Mouse (Mus musculus): ENCODE data around the gene Kat6b. TPM values are rescaled to one million over a fixed set of nuclear protein-coding genes. Genes with fewer than 3 reads are reported as not detected.
A peak's percentile ranks its signal among the peaks of the same experiment; 100 is the strongest.
"Not testable (repeated sequence)": the region's sequence is repeated elsewhere in the genome, so short reads cannot be mapped to it uniquely, and the experiment has no call there.

The Kat6b gene
- polyA plus RNA-seq, 1 experiment, result 9.5 TPM

- no peak overlapping the region for H3K27ac ChIP-seq (ENCODE audit: insufficient read depth, low read depth, low read length)
These were observed 18.8 kb upstream of the Kat6b start for GRCm38 (mm10) chr14:21462398-21462797.

GRCm38 (mm10) chr14:21463117-21463712 is 18.0 kb upstream of the Kat6b start:
- TF ChIP-seq CTCF (conservative IDR thresholded peaks at IDR 0.05; ENCODE audit: insufficient read depth, insufficient read length, low read depth, low read length), result no peak
- no peak for TF ChIP-seq POLR2A (IDR thresholded peaks at IDR 0.05; ENCODE audit: low read depth, low read length)

More at GRCm38 (mm10) chr14:21462398-21462797, 18.8 kb upstream of the Kat6b start:
- no peaks in the 10 kb centered on the region for H3K36me3 ChIP-seq (ENCODE audit: control insufficient read depth, insufficient read depth, low read length)
- TF ChIP-seq POLR2A (IDR thresholded peaks at IDR 0.05; ENCODE audit: low read depth, low read length) (no peak), CTCF (conservative IDR thresholded peaks at IDR 0.05; ENCODE audit: insufficient read depth, insufficient read length, low read depth, low read length) (no peak)
- H3K27me3 ChIP-seq (replicated peaks; ENCODE audit: control insufficient read depth, insufficient read depth, low read length), result no peaks in the 10 kb centered on the region
- H3K4me1 ChIP-seq (ENCODE audit: control insufficient read depth, insufficient read depth, low read length), result no peaks in the 10 kb centered on the region
- H3K4me3 ChIP-seq (ENCODE audit: insufficient read depth, low read depth, low read length), result no peak overlapping the region
- DNase-seq, result no peak
- 63% methylated on average over 3 of the region's 3 CpGs for WGBS

GRCm38 (mm10) chr14:21470386-21470785 is 10.8 kb upstream of the Kat6b start:
- 77% methylated on average over 5 of the region's 5 CpGs for WGBS
- Histone ChIP-seq H3K4me1 (ENCODE audit: control insufficient read depth, insufficient read depth, low read length) (no peaks in the 10 kb centered on the region), H3K27me3 (replicated peaks; ENCODE audit: control insufficient read depth, insufficient read depth, low read length) (no peaks in the 10 kb centered on the region), H3K27ac (ENCODE audit: insufficient read depth, low read depth, low read length) (no peak overlapping the region), H3K4me3 (ENCODE audit: insufficient read depth, low read depth, low read length) (no peak overlapping the region), H3K36me3 (ENCODE audit: control insufficient read depth, insufficient read depth, low read length) (no peaks in the 10 kb centered on the region)
- TF ChIP-seq CTCF (conservative IDR thresholded peaks at IDR 0.05; ENCODE audit: insufficient read depth, insufficient read length, low read depth, low read length), result no peak
- no peak for TF ChIP-seq POLR2A (IDR thresholded peaks at IDR 0.05; ENCODE audit: low read depth, low read length)
- DNase-seq, result no peak

More at GRCm38 (mm10) chr14:21463117-21463712, 18.0 kb upstream of the Kat6b start:
- no peak overlapping the region for H3K4me3 ChIP-seq (ENCODE audit: insufficient read depth, low read depth, low read length)
- no peaks in the 10 kb centered on the region for H3K4me1 ChIP-seq (ENCODE audit: control insufficient read depth, insufficient read depth, low read length)
- 77% methylated on average over 9 of the region's 9 CpGs for WGBS
- H3K36me3 ChIP-seq (ENCODE audit: control insufficient read depth, insufficient read depth, low read length), result no peaks in the 10 kb centered on the region
- H3K27me3 ChIP-seq (replicated peaks; ENCODE audit: control insufficient read depth, insufficient read depth, low read length), result no peaks in the 10 kb centered on the region
- H3K27ac ChIP-seq (ENCODE audit: insufficient read depth, low read depth, low read length), result no peak overlapping the region
- DNase-seq, result no peak

GRCm38 (mm10) chr14:21471975-21472374 is 9.3 kb upstream of the Kat6b start:
- DNase-seq, result no peak
- TF ChIP-seq CTCF (conservative IDR thresholded peaks at IDR 0.05; ENCODE audit: insufficient read depth, insufficient read length, low read depth, low read length) (no peak), POLR2A (IDR thresholded peaks at IDR 0.05; ENCODE audit: low read depth, low read length) (no peak)
- no peak overlapping the region for H3K4me3 ChIP-seq (ENCODE audit: insufficient read depth, low read depth, low read length)
- no peaks in the 10 kb centered on the region for H3K27me3 ChIP-seq (replicated peaks; ENCODE audit: control insufficient read depth, insufficient read depth, low read length)
- H3K27ac ChIP-seq (ENCODE audit: insufficient read depth, low read depth, low read length), result no peak overlapping the region
- H3K4me1 ChIP-seq (ENCODE audit: control insufficient read depth, insufficient read depth, low read length), result no peaks in the 10 kb centered on the region
- 85% methylated on average over 2 of the region's 2 CpGs for WGBS
- H3K36me3 ChIP-seq (ENCODE audit: control insufficient read depth, insufficient read depth, low read length), result no peaks in the 10 kb centered on the region

- H3K27ac ChIP-seq (ENCODE audit: insufficient read depth, low read depth, low read length); H3K36me3 ChIP-seq (ENCODE audit: control insufficient read depth, insufficient read depth, low read length); H3K4me3 ChIP-seq (ENCODE audit: insufficient read depth, low read depth, low read length); H3K27me3 ChIP-seq (replicated peaks; ENCODE audit: control insufficient read depth, insufficient read depth, low read length); H3K4me1 ChIP-seq (ENCODE audit: control insufficient read depth, insufficient read depth, low read length): not testable (repeated sequence)
- 84% methylated on average over 4 of the region's 4 CpGs for WGBS
- DNase-seq, result peak; percentile 25
These were observed 6.6 kb upstream of the Kat6b start for GRCm38 (mm10) chr14:21474593-21475132.

GRCm38 (mm10) chr14:21477181-21477580 is 4.1 kb upstream of the Kat6b start:
- H3K27me3 ChIP-seq (replicated peaks; ENCODE audit: control insufficient read depth, insufficient read depth, low read length), result no peaks in the 10 kb centered on the region
- DNase-seq, result peak; percentile 72
- H3K4me3 ChIP-seq (ENCODE audit: insufficient read depth, low read depth, low read length), result no peak overlapping the region
- no peak overlapping the region for H3K27ac ChIP-seq (ENCODE audit: insufficient read depth, low read depth, low read length)
- WGBS, result 89% methylated on average over 2 of the region's 2 CpGs
- no peaks in the 10 kb centered on the region for H3K36me3 ChIP-seq (ENCODE audit: control insufficient read depth, insufficient read depth, low read length)
- no peaks in the 10 kb centered on the region for H3K4me1 ChIP-seq (ENCODE audit: control insufficient read depth, insufficient read depth, low read length)
- no peak for TF ChIP-seq POLR2A (IDR thresholded peaks at IDR 0.05; ENCODE audit: low read depth, low read length)
- TF ChIP-seq CTCF (conservative IDR thresholded peaks at IDR 0.05; ENCODE audit: insufficient read depth, insufficient read length, low read depth, low read length), result no peak

GRCm38 (mm10) chr14:21479566-21479965 is 1.7 kb upstream of the Kat6b start:
- no peak for DNase-seq
- no peaks in the 10 kb centered on the region for H3K27me3 ChIP-seq (replicated peaks; ENCODE audit: control insufficient read depth, insufficient read depth, low read length)
- H3K4me1 ChIP-seq (ENCODE audit: control insufficient read depth, insufficient read depth, low read length), result no peaks in the 10 kb centered on the region
- no peak overlapping the region for H3K27ac ChIP-seq (ENCODE audit: insufficient read depth, low read depth, low read length)
- no peaks in the 10 kb centered on the region for H3K36me3 ChIP-seq (ENCODE audit: control insufficient read depth, insufficient read depth, low read length)
- TF ChIP-seq POLR2A (IDR thresholded peaks at IDR 0.05; ENCODE audit: low read depth, low read length), result no peak
- no peak for TF ChIP-seq CTCF (conservative IDR thresholded peaks at IDR 0.05; ENCODE audit: insufficient read depth, insufficient read length, low read depth, low read length)
- 96% methylated on average over 8 of the region's 8 CpGs for WGBS
- no peak overlapping the region for H3K4me3 ChIP-seq (ENCODE audit: insufficient read depth, low read depth, low read length)

Data from kidney, adult 2 months (tissue).